Mouse (Mus musculus) neural tube, embryonic 11.5 days (tissue): ENCODE measurements around the gene Cldn13. TPM values are rescaled to one million over a fixed set of nuclear protein-coding genes. Genes with fewer than 3 reads are reported as not detected.
"Not testable (repeated sequence)": the region's sequence is repeated elsewhere in the genome, so short reads cannot be mapped to it uniquely, and the experiment has no call there.

Experiments
- ATAC-seq: fragments of 200-750 bp; cut with Nextera tagmentation; 2 replicates; pipeline ENCODE4 v1.8.0; 2017; ENCODE audit warnings: moderate number of reproducible peaks, mild to moderate bottlenecking, moderate TSS enrichment, moderate library complexity; ENCODE audit not compliant: insufficient read depth, low FRiP score, low TSS enrichment
- DNase-seq: peaks from one replicate; pipeline ENCODE4 v3.0.0-alpha.2; 2015; ENCODE audit warnings: low spot score
- H3K27ac ChIP-seq: fragments of 300-500 bp; sonication (generic); 2 replicates; pipeline ENCODE4 v1.5.1; 2014; ENCODE audit warnings: low read depth, mild to moderate bottlenecking, low read length
- H3K27me3 ChIP-seq: fragments of 300-500 bp; sonication (generic); 2 replicates; pipeline ENCODE4 v1.6.1; 2014; ENCODE audit warnings: mild to moderate bottlenecking, low read length, mixed read lengths; ENCODE audit not compliant: control insufficient read depth, insufficient read depth
- H3K36me3 ChIP-seq: fragments of 300-500 bp; sonication (generic); 2 replicates; pipeline ENCODE4 v1.6.1; 2014; ENCODE audit warnings: mild to moderate bottlenecking, low read length, moderate library complexity, mixed read lengths; ENCODE audit not compliant: control insufficient read depth, insufficient read depth
- H3K4me1 ChIP-seq: fragments of 300-500 bp; sonication (generic); 2 replicates; pipeline ENCODE4 v1.6.1; 2014; ENCODE audit warnings: low read length, mixed read lengths; ENCODE audit not compliant: control insufficient read depth, insufficient read depth
- H3K4me2 ChIP-seq: fragments of 300-500 bp; sonication (generic); 2 replicates; pipeline ENCODE4 v1.6.1; 2014; ENCODE audit warnings: low read depth, mild to moderate bottlenecking, moderate library complexity
- H3K4me3 ChIP-seq: fragments of 300-500 bp; sonication (generic); 2 replicates; pipeline ENCODE4 v1.5.1; 2014; ENCODE audit warnings: low read depth, low read length
- H3K9ac ChIP-seq: fragments of 300-500 bp; sonication (generic); 2 replicates; pipeline ENCODE4 v1.6.1; 2014; ENCODE audit warnings: mild to moderate bottlenecking, low read length
- H3K9me3 ChIP-seq: fragments of 300-500 bp; sonication (generic); 2 replicates; pipeline ENCODE4 v1.6.1; 2016; ENCODE audit warnings: low read length; ENCODE audit not compliant: control insufficient read depth
- WGBS: fragments of 180-500 bp; shearing (Covaris S2); extraction: QIAGEN DNeasy Blood & Tissue Kit; methylation state at CpG from one replicate; pipeline ENCODE4 v1.1.7; 2014; 5-methylcytosine and 5-hydroxymethylcytosine counted together
- polyA plus RNA-seq: library from polyadenylated mRNA; unstranded; fragments of >200 nt; fragmentation: Nextera tagmentation; extraction: Ambion mirVana; gene quantifications from 2 replicates; pipeline ENCODE4 v1.2.1, GENCODE M21; 2014

The Cldn13 gene
- polyA plus RNA-seq, 1 experiment from 2014 or later = 4.0 TPM

DNA sequence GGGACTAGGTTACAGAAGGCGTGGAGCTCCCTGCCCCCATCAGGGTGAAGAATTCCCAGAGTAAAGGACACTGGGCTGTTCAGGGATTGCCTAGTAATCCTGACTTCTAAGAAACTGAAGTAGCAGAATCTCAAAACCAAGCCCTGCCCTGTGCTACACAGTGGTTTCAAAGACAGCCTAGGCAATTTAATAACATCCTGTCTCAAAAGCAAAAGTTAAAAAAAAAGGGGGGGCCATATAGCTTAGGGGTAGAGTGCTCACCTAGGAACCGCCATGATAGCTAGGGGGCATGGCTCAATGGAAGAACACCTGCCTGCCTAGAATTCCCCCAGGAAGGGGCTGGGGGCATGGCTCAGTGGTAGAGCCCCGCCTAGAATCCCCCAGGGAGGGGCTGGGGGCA is 23.7 kb upstream of the Cldn13 start:
- no peaks in the 10 kb centered on the region for H3K36me3 ChIP-seq
- H3K4me3 ChIP-seq = no peak overlapping the region
- H3K4me1 ChIP-seq = no peaks in the 10 kb centered on the region
- ATAC-seq (no peak), DNase-seq (no peak)
- H3K9ac ChIP-seq = no peak overlapping the region
- H3K4me2 ChIP-seq = no peak overlapping the region
- H3K27me3 ChIP-seq = no peaks in the 10 kb centered on the region
- H3K27ac ChIP-seq = no peak overlapping the region
- no peaks in the 10 kb centered on the region for H3K9me3 ChIP-seq
- 73% methylated on average over 3 of the region's 3 CpGs for WGBS

DNA sequence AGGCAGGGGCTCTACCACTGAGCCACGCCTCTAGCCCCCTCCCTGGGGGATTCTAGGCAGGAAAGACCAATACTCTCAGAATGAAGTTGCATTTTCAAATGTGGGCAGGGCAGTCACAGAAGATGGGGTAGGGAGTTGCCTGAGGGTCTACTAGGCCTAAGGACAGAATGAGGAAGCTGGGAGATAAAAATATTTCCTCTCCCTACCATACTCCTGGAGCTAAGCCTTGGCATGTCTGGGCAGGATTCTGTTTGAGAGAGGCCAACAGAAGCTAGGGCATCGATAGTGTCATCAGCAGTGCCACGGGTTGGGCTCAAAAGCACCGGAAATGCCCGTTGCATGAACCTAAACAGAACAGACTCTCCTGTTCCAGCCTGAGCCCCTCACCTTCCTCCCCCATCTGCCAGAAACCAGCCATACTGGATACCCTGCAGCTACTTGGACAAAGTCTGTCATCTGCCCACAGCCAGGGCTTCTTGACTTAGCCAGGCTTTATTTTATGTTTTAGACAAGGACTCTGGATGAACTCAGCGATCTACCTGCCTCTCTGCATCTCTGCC is 21.4 kb upstream of the Cldn13 start:
- H3K9ac ChIP-seq = no peak overlapping the region
- H3K36me3 ChIP-seq = no peaks in the 10 kb centered on the region
- no peak for ATAC-seq
- H3K9me3 ChIP-seq = no peaks in the 10 kb centered on the region
- 89% methylated on average over 6 of the region's 6 CpGs for WGBS
- no peak for DNase-seq
- H3K4me1 ChIP-seq = no peaks in the 10 kb centered on the region
- no peak overlapping the region for H3K4me2 ChIP-seq
- H3K27me3 ChIP-seq = no peaks in the 10 kb centered on the region
- H3K4me3 ChIP-seq = no peak overlapping the region
- H3K27ac ChIP-seq = no peak overlapping the region

GRCm38 (mm10) chr5:134936051-134936450 is 20.7 kb upstream of the Cldn13 start:
- Histone ChIP-seq H3K36me3 (no peaks in the 10 kb centered on the region), H3K27ac (no peak overlapping the region), H3K4me2 (no peak overlapping the region), H3K27me3 (no peaks in the 10 kb centered on the region), H3K9ac (no peak overlapping the region), H3K4me3 (no peak overlapping the region), H3K9me3 (no peaks in the 10 kb centered on the region), H3K4me1 (no peaks in the 10 kb centered on the region)
- ATAC-seq (no peak), DNase-seq (no peak)
- WGBS = 95% methylated on average over 6 of the region's 6 CpGs

GRCm38 (mm10) chr5:134934666-134935065 is 19.3 kb upstream of the Cldn13 start:
- H3K9me3 ChIP-seq = no peaks in the 10 kb centered on the region
- H3K9ac ChIP-seq = no peak overlapping the region
- WGBS = 85% methylated on average over 3 of the region's 3 CpGs
- no peaks in the 10 kb centered on the region for H3K36me3 ChIP-seq
- H3K4me2 ChIP-seq = no peak overlapping the region
- H3K27me3 ChIP-seq = no peaks in the 10 kb centered on the region
- H3K4me1 ChIP-seq = no peaks in the 10 kb centered on the region
- ATAC-seq = no peak
- no peak overlapping the region for H3K4me3 ChIP-seq
- no peak overlapping the region for H3K27ac ChIP-seq
- DNase-seq = no peak

DNA sequence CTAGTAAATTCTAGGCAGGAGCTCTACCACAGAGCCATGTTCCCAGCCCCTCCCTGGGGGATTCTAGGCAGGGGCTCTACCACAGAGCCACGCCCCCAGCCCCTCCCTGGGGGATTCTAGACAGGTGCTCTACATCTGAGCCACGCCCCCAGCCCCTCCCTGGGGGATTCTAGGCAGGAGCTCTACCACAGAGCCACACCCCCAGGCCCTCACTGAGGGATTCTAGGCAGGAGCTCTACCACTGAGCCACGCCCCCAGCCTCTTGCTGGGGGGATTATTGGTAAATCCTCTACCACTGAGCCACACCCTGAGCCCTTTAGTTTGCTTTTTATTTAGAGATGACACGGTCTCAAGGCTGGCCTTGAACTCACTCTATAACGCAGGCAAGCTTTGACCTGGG is 18.4 kb upstream of the Cldn13 start:
- not testable (repeated sequence) for H3K36me3 ChIP-seq, ATAC-seq, H3K27me3 ChIP-seq, H3K9ac ChIP-seq, H3K4me2 ChIP-seq, H3K4me1 ChIP-seq, DNase-seq, H3K9me3 ChIP-seq, H3K4me3 ChIP-seq, H3K27ac ChIP-seq
- 82% methylated on average over 5 of the region's 5 CpGs for WGBS

DNA sequence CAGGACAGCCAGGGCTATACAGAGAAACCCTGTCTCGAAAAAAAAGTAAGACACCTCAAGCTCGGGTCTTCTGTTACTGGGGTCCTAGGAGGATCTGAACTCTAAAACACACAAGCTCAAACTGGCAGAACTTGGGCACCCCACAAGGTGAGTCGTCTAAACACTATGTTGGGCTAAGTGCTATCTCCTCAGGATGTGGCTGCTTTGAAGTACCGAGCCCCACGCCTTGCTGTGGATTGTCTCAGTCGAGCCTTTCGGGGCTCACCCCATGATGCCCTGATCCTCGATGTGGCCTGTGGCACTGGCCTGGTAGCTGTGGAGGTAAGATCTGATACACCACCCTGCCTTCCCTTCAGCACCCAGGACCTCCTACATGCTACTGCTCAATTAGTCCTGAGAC is 18.0 kb upstream of the Cldn13 start:
- WGBS = 94% methylated on average over 8 of the region's 8 CpGs
- H3K9me3 ChIP-seq = no peaks in the 10 kb centered on the region
- H3K27me3 ChIP-seq = no peaks in the 10 kb centered on the region
- H3K4me3 ChIP-seq = no peak overlapping the region
- H3K36me3 ChIP-seq = no peaks in the 10 kb centered on the region
- no peak overlapping the region for H3K9ac ChIP-seq
- no peaks in the 10 kb centered on the region for H3K4me1 ChIP-seq
- no peak overlapping the region for H3K4me2 ChIP-seq
- H3K27ac ChIP-seq = no peak overlapping the region
- DNase-seq (no peak), ATAC-seq (no peak)

DNA sequence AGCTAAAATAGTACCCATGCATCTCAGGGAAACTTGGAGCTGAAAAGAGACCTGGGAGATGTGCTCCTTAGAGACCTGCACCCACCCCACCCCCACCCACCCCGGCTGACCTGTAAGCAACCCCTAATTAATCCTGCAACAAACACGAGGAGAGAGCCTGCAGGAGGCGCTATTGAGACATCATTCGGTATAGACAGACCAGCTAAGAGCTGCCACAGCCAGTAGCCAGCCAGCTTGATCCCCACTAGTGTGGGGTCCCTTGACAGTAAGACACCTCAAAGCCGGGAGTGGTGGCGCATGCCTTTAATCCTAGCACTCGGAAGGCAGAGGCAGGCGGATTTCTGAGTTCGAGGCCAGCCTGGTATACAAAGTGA is 17.6 kb upstream of the Cldn13 start:
- Histone ChIP-seq H3K9ac (peak overlapping the region; percentile 74), H3K27me3 (no peaks in the 10 kb centered on the region), H3K4me3 (peak overlapping the region; percentile 56), H3K36me3 (no peaks in the 10 kb centered on the region), H3K27ac (no peak overlapping the region), H3K9me3 (no peaks in the 10 kb centered on the region), H3K4me1 (no peaks in the 10 kb centered on the region), H3K4me2 (peak overlapping the region; percentile 73)
- DNase-seq (peak; percentile 64), ATAC-seq (no peak)
- 46% methylated on average over 9 of the region's 9 CpGs for WGBS

GRCm38 (mm10) chr5:134932179-134932902 is 17.0 kb upstream of the Cldn13 start, which contains the start of gene Mettl27:
Gene Mettl27, plus strand, starts transcription at chr5:134932368.
- Histone ChIP-seq H3K27me3 (no peaks in the 10 kb centered on the region), H3K9ac (peak within 1 kb of the TSS; percentile 74), H3K9me3 (no peaks in the 10 kb centered on the region), H3K4me3 (peak within 1 kb of the TSS; percentile 56), H3K4me2 (peak within 1 kb of the TSS; percentile 73), H3K4me1 (no peaks in the 10 kb centered on the region), H3K36me3 (no peaks in the 10 kb centered on the region), H3K27ac (no peak within 1 kb of the TSS)
- DNase-seq (peak; percentile 91), ATAC-seq (peak; percentile 93)
- WGBS = under 1% methylated on average over 41 of the region's 41 CpGs

- DNase-seq (no peak), ATAC-seq (no peak)
- Histone ChIP-seq H3K27ac (no peak overlapping the region), H3K4me2 (no peak overlapping the region), H3K4me1 (no peaks in the 10 kb centered on the region), H3K36me3 (no peaks in the 10 kb centered on the region), H3K27me3 (no peaks in the 10 kb centered on the region), H3K9me3 (no peaks in the 10 kb centered on the region), H3K4me3 (no peak overlapping the region), H3K9ac (no peak overlapping the region)
- 87% methylated on average over 2 of the region's 2 CpGs for WGBS
Observed at GRCm38 (mm10) chr5:134929988-134930387, 14.7 kb upstream of the Cldn13 start.
